Mouse (Mus musculus): ENCODE measurements around the gene Cbr1. TPM values are rescaled to one million over a fixed set of nuclear protein-coding genes. Genes with fewer than 3 reads are reported as not detected.
A peak's percentile ranks its signal among the peaks of the same experiment; 100 is the strongest.

Cbr1 gene
- 98.0 and 118 TPM in 2 replicates for polyA plus RNA-seq (2012; rRNA removed)

DNA sequence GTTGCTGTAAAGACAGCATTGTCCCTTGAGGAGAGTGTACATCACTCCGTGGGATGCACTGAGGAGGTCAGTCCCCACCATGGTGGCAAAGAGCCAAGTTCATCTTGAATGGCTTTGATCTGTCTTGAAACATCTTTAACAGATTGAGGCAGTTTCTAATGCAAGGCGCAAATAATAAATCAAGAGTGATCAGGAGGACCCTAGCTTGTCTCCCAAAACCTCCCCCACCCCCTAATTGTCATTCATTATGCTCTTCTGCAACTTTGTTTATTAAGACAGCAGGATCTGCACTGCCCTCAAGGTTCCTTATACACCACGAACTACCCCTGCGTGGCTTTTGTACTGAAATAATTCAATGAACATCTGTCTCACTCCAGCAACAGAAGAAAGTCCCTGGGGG, at the start of gene Cbr1:
Gene Cbr1, plus strand, starts transcription at position 301 of the 400 bp plus-strand sequence.
- no peak for DNase-seq (ENCODE audit: low spot score)

- no peak for DNase-seq (ENCODE audit: low spot score)
Measured at GRCm38 (mm10) chr16:93557646-93558045, 48.0 kb upstream of the Cbr1 start.

- DNase-seq (ENCODE audit: low spot score), result no peak
Measured at GRCm38 (mm10) chr16:93558499-93558898, 47.2 kb upstream of the Cbr1 start.

DNA sequence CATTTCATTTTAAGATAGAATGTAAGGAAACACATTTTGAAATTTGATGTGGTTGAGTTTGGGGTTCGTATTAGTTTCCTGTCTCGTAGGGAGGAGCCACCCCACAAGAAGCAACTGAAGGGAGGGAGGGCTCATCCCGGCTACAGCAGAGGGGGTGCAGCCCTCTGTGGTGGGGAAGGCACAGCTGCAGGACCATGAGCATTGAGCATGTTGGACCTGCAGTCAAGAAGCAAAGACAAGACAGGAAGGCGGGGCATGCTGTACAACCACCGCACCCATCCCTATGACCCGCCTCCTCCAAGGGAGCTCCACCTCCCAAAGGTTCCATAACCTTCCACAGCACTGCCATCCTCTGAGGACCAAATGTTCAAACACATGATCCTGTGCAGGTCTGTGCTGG, 33.3 kb upstream of the Cbr1 start:
- DNase-seq (ENCODE audit: low spot score), result no peak

DNA sequence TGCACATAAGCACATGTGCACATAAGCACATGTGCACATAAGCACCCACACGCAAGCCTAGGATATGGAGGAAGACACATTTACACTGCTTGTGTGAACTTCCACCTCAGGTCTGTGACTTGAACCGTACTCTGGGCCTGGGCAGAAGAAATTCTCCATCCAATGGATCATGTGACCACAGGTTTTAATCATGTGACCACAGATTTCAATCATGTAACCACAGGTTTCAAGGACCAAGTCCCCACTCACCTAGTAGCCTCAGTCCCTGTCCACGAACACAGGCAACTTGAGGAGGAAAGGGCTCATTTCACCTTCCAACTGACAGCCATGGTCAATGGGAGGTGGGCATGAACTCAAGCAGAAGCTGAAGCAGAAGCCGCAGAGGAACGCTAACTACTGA, 32.2 kb upstream of the Cbr1 start:
- DNase-seq (ENCODE audit: low spot score), result no peak

GRCm38 (mm10) chr16:93574521-93575191, 31.0 kb upstream of the Cbr1 start:
- DNase-seq (ENCODE audit: low spot score), result no peak

GRCm38 (mm10) chr16:93575574-93575973, 30.1 kb upstream of the Cbr1 start:
- no peak for DNase-seq (ENCODE audit: low spot score)

DNA sequence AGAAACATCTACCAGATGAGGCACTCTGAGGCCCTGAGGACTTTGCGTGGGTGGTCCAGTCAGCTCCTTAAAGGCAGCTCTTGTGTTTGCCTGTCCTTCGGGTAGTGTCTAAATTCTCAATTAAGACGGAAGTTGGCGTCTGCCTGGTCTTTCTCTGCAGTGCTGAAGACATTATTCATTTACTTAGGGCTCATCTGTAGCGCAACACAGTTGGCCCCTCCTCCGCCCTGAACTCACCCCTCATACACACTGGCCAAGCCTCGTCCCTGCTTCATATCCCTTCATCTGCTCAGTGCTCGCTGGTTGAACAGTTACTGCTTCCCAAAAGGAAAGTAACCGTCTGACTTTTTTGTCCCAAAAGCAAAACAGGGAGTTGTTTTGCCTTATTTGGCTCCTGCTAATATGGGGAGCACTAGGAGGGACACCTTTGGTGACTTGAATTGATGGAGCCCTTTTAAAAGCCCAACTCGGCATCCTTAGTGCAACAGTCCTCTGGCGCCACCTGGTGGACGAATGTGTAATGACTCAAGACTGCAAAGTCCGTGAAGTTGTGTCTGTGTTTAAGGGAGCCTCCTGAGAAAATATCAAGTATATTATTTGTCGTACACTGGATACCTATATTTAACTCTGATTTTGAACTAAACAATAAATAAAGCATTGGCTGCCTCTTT, 29.1 kb upstream of the Cbr1 start:
- DNase-seq (ENCODE audit: low spot score), result peak; percentile 62

- DNase-seq (ENCODE audit: low spot score), result no peak
Measured at GRCm38 (mm10) chr16:93578346-93579005, 27.2 kb upstream of the Cbr1 start.

DNA sequence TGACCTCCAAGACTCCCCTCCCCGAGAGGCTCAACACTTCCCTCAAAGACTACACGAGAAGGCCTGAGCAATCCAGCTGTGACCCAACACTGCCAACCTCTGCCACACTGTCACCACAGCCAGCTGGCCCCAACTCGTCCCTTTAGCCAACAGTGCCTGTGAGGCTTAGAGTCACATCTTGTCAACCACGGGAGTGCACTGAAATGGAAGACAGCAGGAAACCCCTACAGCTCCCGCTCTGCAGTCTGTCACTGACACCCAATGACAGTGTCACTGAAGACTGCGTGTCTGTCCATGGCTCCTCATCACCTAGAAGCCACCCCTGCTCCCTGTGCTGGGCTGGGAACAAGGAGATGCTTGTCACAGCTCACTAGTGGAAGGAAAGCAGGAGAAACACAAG, 24.5 kb upstream of the Cbr1 start:
- DNase-seq (ENCODE audit: low spot score), result no peak

GRCm38 (mm10) chr16:93584976-93585702, 20.5 kb upstream of the Cbr1 start:
- DNase-seq (ENCODE audit: low spot score), result no peak

DNA sequence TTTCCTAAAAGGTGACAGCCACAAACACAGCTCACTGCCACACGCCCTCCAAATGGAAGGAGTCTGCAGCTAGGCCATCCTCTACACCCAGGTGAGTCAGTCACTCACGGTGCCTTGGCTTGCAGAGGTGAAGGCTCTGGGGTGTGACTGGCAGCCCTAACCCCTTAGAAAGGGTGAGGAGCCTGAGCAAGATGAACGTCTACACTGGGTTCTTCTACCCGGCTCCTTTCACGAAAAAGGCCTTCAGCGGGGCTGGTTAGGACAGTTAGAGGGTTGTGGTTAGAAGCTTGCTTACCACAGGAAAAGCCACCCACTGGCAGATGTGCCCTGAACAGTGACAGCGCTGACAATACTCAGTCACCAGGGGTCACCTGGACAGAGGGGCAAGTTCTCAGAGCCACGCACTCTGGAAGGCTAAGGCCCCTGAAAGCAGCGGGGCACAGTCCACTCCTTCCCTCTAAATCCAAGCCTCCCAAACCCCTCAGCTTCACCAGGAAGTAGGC, 19.9 kb upstream of the Cbr1 start:
- no peak for DNase-seq (ENCODE audit: low spot score)

DNA sequence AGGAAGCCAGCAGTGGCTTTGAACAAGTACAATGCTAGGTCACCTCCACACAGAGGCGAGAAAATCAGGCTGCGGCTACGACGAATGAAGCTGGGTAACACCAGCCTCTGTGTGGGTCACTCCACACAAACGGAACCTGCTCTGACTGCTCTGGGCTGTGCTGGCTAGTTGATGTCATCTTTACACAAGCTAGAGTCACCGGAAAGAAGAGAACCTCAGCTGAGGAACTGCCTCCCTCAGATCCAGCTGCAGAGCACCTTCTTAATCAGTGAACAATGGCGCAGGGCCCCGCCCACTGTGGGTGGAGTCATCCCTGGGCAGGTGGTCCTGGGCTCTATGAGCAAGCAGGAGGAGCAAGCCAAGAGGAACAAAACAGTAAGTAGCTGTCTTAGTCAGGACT, 19.3 kb upstream of the Cbr1 start:
- DNase-seq (ENCODE audit: low spot score), result no peak

GRCm38 (mm10) chr16:93588281-93588680, 17.4 kb upstream of the Cbr1 start:
- DNase-seq (ENCODE audit: low spot score), result no peak

DNA sequence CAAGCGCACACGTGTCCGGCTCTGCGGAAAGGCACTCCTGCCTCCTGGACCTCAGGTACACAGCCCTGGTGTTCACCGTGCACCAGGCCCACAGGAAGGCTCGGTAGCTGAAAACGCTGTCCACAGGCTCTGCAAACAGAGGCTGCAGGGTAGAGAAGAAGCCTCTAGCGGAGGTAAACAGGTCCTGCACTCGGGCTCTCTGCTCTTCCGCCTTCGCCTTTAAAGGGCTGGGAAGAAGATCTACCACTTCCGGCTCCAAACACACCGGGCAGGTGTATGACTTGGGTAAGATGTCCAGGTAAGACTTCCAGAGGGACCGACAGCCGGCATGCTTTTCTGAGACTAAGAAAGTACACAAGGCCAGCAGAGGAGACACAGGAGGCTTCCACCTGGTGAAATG, 14.7 kb upstream of the Cbr1 start:
- no peak for DNase-seq (ENCODE audit: low spot score)

DNA sequence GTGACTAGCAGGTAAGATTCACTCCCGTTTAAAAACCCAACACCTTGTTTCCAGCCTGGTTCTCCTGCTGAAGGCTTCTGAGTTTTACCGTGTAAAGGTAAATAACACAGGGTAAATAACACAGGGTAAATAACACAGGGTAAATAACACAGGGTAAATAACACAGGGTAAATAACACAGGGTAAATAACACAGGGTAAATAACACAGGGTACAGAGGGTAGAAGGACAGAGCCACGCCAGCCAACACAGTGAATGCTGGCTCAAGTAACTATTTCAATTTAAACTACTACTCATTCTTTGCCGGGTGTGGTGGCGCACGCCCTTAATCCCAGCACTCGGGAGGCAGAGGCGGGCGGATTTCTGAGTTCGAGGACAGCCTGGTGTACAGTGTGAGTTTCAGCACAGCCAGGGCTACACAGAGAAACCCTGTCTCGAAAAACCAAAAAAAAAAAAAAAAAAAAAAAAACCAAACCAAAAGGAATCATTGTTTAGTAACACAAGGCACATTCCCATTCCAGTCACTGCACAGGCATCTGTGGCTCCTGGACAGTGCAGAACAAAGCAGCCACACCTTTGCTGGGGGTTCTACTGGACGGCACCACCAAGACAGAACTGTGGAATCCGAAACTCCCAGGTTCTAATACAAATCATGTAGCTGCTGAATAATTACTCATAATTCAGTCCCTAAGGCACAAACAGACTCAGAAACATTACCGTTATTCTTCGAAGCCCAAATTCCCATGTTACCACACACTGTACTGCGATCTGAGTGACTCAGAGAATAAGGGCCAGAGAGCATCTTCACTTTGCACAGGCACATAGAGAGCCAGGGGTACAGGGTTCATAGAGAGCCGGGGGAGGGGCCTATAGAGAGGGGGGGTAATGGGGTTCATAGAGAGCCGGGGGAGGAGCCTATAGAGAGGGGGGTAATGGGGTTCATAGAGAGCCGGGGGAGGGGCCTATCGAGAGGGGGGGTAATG, 13.9 kb upstream of the Cbr1 start:
- DNase-seq (ENCODE audit: low spot score), result no peak

GRCm38 (mm10) chr16:93592711-93593110, 12.9 kb upstream of the Cbr1 start:
- DNase-seq (ENCODE audit: low spot score), result no peak

- DNase-seq (ENCODE audit: low spot score), result no peak
Measured at GRCm38 (mm10) chr16:93593406-93593805, 12.2 kb upstream of the Cbr1 start.

DNA sequence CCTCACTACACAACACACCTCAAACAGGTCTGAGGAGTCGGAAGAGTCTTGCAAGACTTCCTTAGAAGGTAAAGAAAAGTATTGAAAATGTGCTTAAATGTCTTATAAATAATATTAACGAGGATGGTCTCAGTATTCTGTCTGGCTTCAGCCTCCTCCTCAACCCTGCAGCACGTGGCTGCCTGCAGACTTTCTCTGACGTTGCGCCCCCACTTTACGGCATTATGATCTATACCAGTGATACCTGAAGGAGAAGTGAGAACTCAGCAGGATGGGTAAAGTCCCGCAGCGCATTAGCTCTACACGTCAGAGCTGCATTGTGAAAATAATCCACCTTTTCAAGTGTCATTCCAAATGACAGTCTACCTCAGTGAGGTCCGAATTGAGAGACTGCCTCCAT, 11.2 kb upstream of the Cbr1 start:
- no peak for DNase-seq (ENCODE audit: low spot score)

DNA sequence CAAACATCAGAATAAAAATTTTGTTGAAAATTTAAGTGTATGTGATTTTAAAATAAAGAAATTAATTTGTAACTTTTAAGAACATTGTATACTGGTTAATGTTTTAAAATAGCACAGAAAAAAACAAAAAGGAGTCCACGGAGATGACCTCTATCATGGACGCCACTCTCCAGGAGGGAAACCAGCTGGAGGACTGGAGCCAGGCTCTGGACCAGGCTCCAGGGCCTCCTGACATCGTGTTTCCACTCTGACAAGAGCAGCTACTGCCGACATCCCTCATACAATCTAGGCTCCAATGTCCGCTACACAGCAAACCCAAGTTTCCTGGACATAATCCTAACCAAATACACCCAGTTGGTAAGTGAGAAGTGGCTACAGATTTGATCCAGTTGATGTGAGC, 9.9 kb upstream of the Cbr1 start:
- DNase-seq (ENCODE audit: low spot score), result no peak

DNA sequence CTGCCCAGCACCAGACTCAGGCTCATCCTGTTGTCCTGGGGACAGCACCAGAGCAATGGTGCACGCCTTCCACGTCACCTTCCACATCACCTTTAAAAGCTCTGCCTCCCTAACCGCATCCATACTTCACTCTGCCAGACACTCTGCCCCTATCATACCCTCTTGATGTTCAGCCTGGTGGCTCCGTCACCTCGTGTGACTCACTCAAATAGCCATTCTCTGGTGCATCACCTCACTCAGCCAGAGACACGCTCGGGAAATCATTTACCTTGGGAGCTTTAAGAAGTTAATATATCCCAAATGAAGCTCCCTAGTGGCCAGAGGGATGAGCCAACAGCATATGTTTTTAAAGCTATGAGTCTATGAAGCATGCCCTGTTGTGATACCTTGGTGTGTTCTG, 8.8 kb upstream of the Cbr1 start:
- DNase-seq (ENCODE audit: low spot score), result no peak
